Mouse (Mus musculus) limb, embryonic 11.5 days (tissue): ENCODE measurements around the gene Cdh23. TPM values are rescaled to one million over a fixed set of nuclear protein-coding genes. Genes with fewer than 3 reads are reported as not detected.

ENCODE experiments used
- ATAC-seq: fragments of 200-750 bp; cut with Nextera tagmentation; 2 replicates; pipeline ENCODE4 v1.8.0; 2017; ENCODE audit warnings: low read depth; ENCODE audit not compliant: insufficient number of reproducible peaks, low FRiP score, low TSS enrichment
- DNase-seq: peaks from one replicate; pipeline ENCODE4 v3.0.0-alpha.2; 2015; ENCODE audit warnings: low spot score
- H3K27ac ChIP-seq: fragments of 300-500 bp; sonication (generic); replicated peaks from 2 replicates; pipeline ENCODE4 v1.5.1; 2014; ENCODE audit warnings: low read depth, mild to moderate bottlenecking, low read length
- H3K27me3 ChIP-seq: fragments of 300-500 bp; sonication (generic); 2 replicates; pipeline ENCODE4 v1.6.1; 2014; ENCODE audit warnings: mild to moderate bottlenecking, low read length, mixed read lengths; ENCODE audit not compliant: control insufficient read depth, insufficient read depth
- H3K36me3 ChIP-seq: fragments of 300-500 bp; sonication (generic); 2 replicates; pipeline ENCODE4 v1.6.1; 2014; ENCODE audit warnings: mild to moderate bottlenecking, low read length, moderate library complexity, mixed read lengths; ENCODE audit not compliant: control insufficient read depth, insufficient read depth
- H3K4me1 ChIP-seq: fragments of 300-500 bp; sonication (generic); 2 replicates; pipeline ENCODE4 v1.6.1; 2014; ENCODE audit warnings: low read length, mixed read lengths; ENCODE audit not compliant: control insufficient read depth, insufficient read depth
- H3K4me2 ChIP-seq: fragments of 300-500 bp; sonication (generic); 2 replicates; pipeline ENCODE4 v1.6.1; 2014; ENCODE audit warnings: low read depth, mild to moderate bottlenecking, moderate library complexity; ENCODE audit not compliant: severe bottlenecking
- H3K4me3 ChIP-seq: fragments of 300-500 bp; sonication (generic); 2 replicates; pipeline ENCODE4 v1.5.1; 2014; ENCODE audit warnings: low read depth, low read length
- H3K9ac ChIP-seq: fragments of 300-500 bp; sonication (generic); 2 replicates; pipeline ENCODE4 v1.6.1; 2014; ENCODE audit warnings: mild to moderate bottlenecking, low read length
- H3K9me3 ChIP-seq: fragments of 300-500 bp; sonication (generic); 2 replicates; pipeline ENCODE4 v1.6.1; 2016; ENCODE audit warnings: low read length; ENCODE audit not compliant: control insufficient read depth
- WGBS: fragments of 180-500 bp; shearing (Covaris S2); extraction: QIAGEN DNeasy Blood & Tissue Kit; methylation state at CpG from one replicate; pipeline ENCODE4 v1.1.7; 2014; 5-methylcytosine and 5-hydroxymethylcytosine counted together
- polyA plus RNA-seq: library from polyadenylated mRNA; unstranded; fragments of >200 nt; fragmentation: Nextera tagmentation; extraction: Ambion mirVana; gene quantifications from 2 replicates; pipeline ENCODE4 v1.2.1, GENCODE M21; 2014

Cdh23 gene
- polyA plus RNA-seq, 1 experiment from 2014 or later, result 0.16 TPM

DNA sequence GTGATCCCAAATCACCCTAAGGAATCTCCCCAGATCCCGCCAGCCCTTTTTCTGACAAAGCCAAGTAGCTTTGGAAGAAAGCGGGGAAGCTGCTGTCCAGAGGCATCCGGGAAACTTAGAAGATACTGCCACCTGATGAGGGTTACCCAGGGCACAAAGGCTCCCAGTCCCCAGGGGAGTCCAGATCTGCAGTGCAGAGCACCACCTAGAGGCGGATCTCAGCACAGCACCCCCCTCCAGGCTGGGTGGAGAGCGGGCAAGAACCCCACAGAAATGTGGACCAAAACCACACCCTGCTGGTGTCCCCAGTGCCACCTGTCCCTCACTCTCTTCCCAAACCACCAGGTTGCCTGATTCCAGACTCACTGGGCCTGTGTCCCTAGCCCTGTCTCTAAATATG lies 685 bp upstream of the Cdh23 start:
- Histone ChIP-seq H3K4me3 (no peak overlapping the region), H3K27ac (no peak overlapping the region), H3K4me1 (no peaks in the 10 kb centered on the region), H3K27me3 (no peaks in the 10 kb centered on the region), H3K4me2 (no peak overlapping the region), H3K36me3 (no peaks in the 10 kb centered on the region), H3K9me3 (no peaks in the 10 kb centered on the region), H3K9ac (no peak overlapping the region)
- 24% methylated on average over 5 of the region's 5 CpGs for WGBS
- DNase-seq (peak; percentile 81), ATAC-seq (no peak)

GRCm38 (mm10) chr10:60691671-60692390 lies 4.5 kb downstream of the Cdh23 start:
- H3K27ac ChIP-seq, result no peak overlapping the region
- ATAC-seq (no peak), DNase-seq (no peak)
- H3K27me3 ChIP-seq, result peaks cover 23% of the 10 kb centered on the region
- H3K9me3 ChIP-seq, result no peaks in the 10 kb centered on the region
- H3K4me3 ChIP-seq, result no peak overlapping the region
- no peak overlapping the region for H3K9ac ChIP-seq
- H3K4me1 ChIP-seq, result peaks cover under 1% of the 10 kb centered on the region; the same call in 1 of the 2 replicates
- H3K4me2 ChIP-seq, result no peak overlapping the region
- H3K36me3 ChIP-seq, result no peaks in the 10 kb centered on the region
- WGBS, result 74% methylated on average over 20 of the region's 20 CpGs

DNA sequence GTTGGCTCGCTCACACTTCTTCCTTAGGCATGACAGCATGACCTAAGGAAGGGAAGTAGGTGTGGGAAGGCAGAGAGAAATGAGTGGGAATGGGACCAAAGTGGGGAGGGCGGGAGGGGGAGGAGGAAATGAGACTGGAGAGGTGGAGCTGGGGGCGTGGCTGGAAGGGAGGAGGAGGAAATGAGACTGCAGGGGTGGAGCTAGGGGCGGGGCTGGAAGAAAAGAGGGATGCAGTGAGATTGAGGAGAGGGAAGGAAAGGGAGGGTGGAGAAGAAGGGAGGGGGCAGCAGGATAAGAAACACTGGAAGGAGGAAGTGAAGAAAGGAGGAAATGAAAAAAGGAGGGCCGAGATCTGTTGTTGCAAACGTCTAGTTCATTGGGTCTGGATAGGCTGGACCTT lies 5.3 kb downstream of the Cdh23 start:
- peaks cover 32% of the 10 kb centered on the region for H3K27me3 ChIP-seq
- H3K27ac ChIP-seq, result no peak overlapping the region
- peak; percentile 35 for DNase-seq
- H3K9ac ChIP-seq, result no peak overlapping the region
- no peak overlapping the region for H3K4me2 ChIP-seq
- no peaks in the 10 kb centered on the region for H3K36me3 ChIP-seq
- H3K9me3 ChIP-seq, result no peaks in the 10 kb centered on the region
- H3K4me3 ChIP-seq, result no peak overlapping the region
- no peak for ATAC-seq
- WGBS, result 52% methylated on average over 6 of the region's 6 CpGs
- H3K4me1 ChIP-seq, result peaks cover 8% of the 10 kb centered on the region

DNA sequence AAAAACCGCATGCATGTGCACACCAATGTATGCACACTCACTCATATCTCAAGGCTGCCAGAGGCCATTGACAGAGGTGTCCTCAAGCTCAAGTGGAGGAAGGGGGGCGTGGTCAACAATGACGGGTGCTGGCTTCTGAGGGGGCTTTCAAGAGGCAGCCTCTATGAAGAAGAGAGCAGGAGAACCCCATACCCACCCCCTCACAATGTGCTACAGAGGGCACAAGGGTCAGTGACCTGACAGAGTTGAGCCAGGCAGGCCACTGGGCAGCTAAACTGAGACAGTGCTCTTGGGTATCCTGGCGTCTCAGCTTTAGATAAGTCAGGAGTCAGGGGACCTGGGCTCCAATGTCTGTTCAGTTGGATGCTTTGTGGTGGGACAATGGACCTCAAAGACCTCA lies 6.9 kb downstream of the Cdh23 start:
- Histone ChIP-seq H3K27me3 (peaks cover 48% of the 10 kb centered on the region), H3K9ac (no peak overlapping the region), H3K4me2 (no peak overlapping the region), H3K36me3 (no peaks in the 10 kb centered on the region), H3K27ac (no peak overlapping the region), H3K4me1 (peaks cover 10% of the 10 kb centered on the region), H3K4me3 (no peak overlapping the region), H3K9me3 (no peaks in the 10 kb centered on the region)
- no peak for DNase-seq
- WGBS, result 75% methylated on average over 4 of the region's 4 CpGs
- ATAC-seq, result no peak

- ATAC-seq (peak; percentile 55; the same call in 1 of the 2 replicates), DNase-seq (peak; percentile 78)
- peaks cover 10% of the 10 kb centered on the region for H3K4me1 ChIP-seq
- under 1% methylated on average over 76 of the region's 76 CpGs for WGBS
- H3K4me2 ChIP-seq, result peak overlapping the region; percentile 100
- no peaks in the 10 kb centered on the region for H3K36me3 ChIP-seq
- peak overlapping the region; percentile 53; the same call in 1 of the 2 replicates for H3K9ac ChIP-seq
- H3K4me3 ChIP-seq, result peak overlapping the region; percentile 53
- peaks cover 54% of the 10 kb centered on the region for H3K27me3 ChIP-seq
- no peak overlapping the region for H3K27ac ChIP-seq
- no peaks in the 10 kb centered on the region for H3K9me3 ChIP-seq
Measured at GRCm38 (mm10) chr10:60687011-60687776, 9.1 kb downstream of the Cdh23 start.

DNA sequence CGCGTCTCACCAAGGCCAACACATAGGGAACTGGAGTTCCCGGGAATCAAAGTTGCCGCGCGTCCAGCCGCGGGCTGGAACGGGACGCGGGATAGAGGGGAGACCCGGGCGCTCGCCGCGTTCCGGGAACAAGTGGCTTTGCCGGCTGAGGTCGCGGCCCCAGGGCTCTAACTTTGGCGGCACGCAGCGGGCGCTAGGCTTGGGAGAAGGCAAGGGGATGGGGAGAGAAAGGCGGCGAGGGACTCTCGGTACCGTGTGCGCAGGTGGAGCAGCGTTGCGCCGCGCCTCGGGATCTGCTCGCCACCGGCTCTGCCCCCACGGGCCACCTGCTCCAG lies 9.7 kb downstream of the Cdh23 start:
- Histone ChIP-seq H3K36me3 (no peaks in the 10 kb centered on the region), H3K27ac (no peak overlapping the region), H3K4me2 (peak overlapping the region; percentile 100), H3K9me3 (no peaks in the 10 kb centered on the region), H3K4me3 (peak overlapping the region; percentile 53), H3K9ac (peak overlapping the region; percentile 53; the same call in 1 of the 2 replicates), H3K4me1 (peaks cover 10% of the 10 kb centered on the region), H3K27me3 (peaks cover 54% of the 10 kb centered on the region)
- no peak for ATAC-seq
- DNase-seq, result no peak
- WGBS, result 0% methylated on average over 37 of the region's 37 CpGs

GRCm38 (mm10) chr10:60685764-60686640 lies 10.3 kb downstream of the Cdh23 start:
- H3K27me3 ChIP-seq, result peaks cover 54% of the 10 kb centered on the region
- DNase-seq (peak; percentile 46), ATAC-seq (no peak)
- peak overlapping the region; percentile 100 for H3K4me2 ChIP-seq
- 6% methylated on average over 50 of the region's 50 CpGs for WGBS
- no peaks in the 10 kb centered on the region for H3K36me3 ChIP-seq
- no peak overlapping the region for H3K27ac ChIP-seq
- H3K9me3 ChIP-seq, result no peaks in the 10 kb centered on the region
- peaks cover 10% of the 10 kb centered on the region for H3K4me1 ChIP-seq
- peak overlapping the region; percentile 53 for H3K4me3 ChIP-seq
- no peak overlapping the region for H3K9ac ChIP-seq

GRCm38 (mm10) chr10:60678926-60679325 lies 17.4 kb downstream of the Cdh23 start:
- Histone ChIP-seq H3K9ac (no peak overlapping the region), H3K4me3 (no peak overlapping the region), H3K27me3 (peaks cover 2% of the 10 kb centered on the region; the same call in 1 of the 2 replicates), H3K4me2 (no peak overlapping the region), H3K9me3 (no peaks in the 10 kb centered on the region), H3K4me1 (no peaks in the 10 kb centered on the region), H3K36me3 (no peaks in the 10 kb centered on the region), H3K27ac (no peak overlapping the region)
- ATAC-seq, result no peak
- DNase-seq, result no peak
- WGBS, result 82% methylated on average over 3 of the region's 3 CpGs
